Mouse (Mus musculus): Measurements from ENCODE around the gene Ssr3. TPM values are rescaled to one million over a fixed set of nuclear protein-coding genes. Genes with fewer than 3 reads are reported as not detected.

Gene Ssr3
- polyA plus RNA-seq, 1 experiment from 2014 or later = 193 TPM

- H3K27me3 ChIP-seq = no peaks in the 10 kb centered on the region
- no peak overlapping the region for H3K4me3 ChIP-seq
- H3K4me1 ChIP-seq (replicated peaks) = peaks cover 7% of the 10 kb centered on the region; the same call in 1 of the 2 replicates
- 53% methylated on average over 5 of the region's 5 CpGs for WGBS
- H3K9me3 ChIP-seq (replicated peaks) = no peaks in the 10 kb centered on the region
- no peak overlapping the region for H3K9ac ChIP-seq
- no peak overlapping the region for H3K4me2 ChIP-seq
- peaks cover 14% of the 10 kb centered on the region for H3K36me3 ChIP-seq
- H3K27ac ChIP-seq = peak overlapping the region; percentile 10; the same call in 1 of the 2 replicates
- ATAC-seq (replicated peaks; ENCODE audit: insufficient number of reproducible peaks, insufficient read depth, low FRiP score, low read depth) = 0 out of 2 replicates have a peak, but pooled peaks have one; percentile 39
Observed at GRCm38 (mm10) chr3:65373594-65374182, 18.7 kb downstream of the Ssr3 start.

GRCm38 (mm10) chr3:65372552-65372951 lies 19.9 kb downstream of the Ssr3 start:
- no peak overlapping the region for H3K27ac ChIP-seq
- no peak for ATAC-seq (replicated peaks; ENCODE audit: insufficient number of reproducible peaks, insufficient read depth, low FRiP score, low read depth)
- no peaks in the 10 kb centered on the region for H3K27me3 ChIP-seq
- no peak overlapping the region for H3K4me3 ChIP-seq
- peaks cover 12% of the 10 kb centered on the region for H3K36me3 ChIP-seq
- no peaks in the 10 kb centered on the region for H3K9me3 ChIP-seq (replicated peaks)
- no peak overlapping the region for H3K4me2 ChIP-seq
- 73% methylated on average over 4 of the region's 4 CpGs for WGBS
- no peak overlapping the region for H3K9ac ChIP-seq
- peaks cover 7% of the 10 kb centered on the region; the same call in 1 of the 2 replicates for H3K4me1 ChIP-seq (replicated peaks)

- ATAC-seq (replicated peaks; ENCODE audit: insufficient number of reproducible peaks, insufficient read depth, low FRiP score, low read depth) = no peak
- no peaks in the 10 kb centered on the region for H3K4me1 ChIP-seq (replicated peaks)
- 55% methylated on average over 4 of the region's 4 CpGs for WGBS
Observed at GRCm38 (mm10) chr3:65367944-65368343, 24.5 kb downstream of the Ssr3 start.

GRCm38 (mm10) chr3:65365921-65366710 lies 26.3 kb downstream of the Ssr3 start:
- Histone ChIP-seq H3K36me3 (0 out of 2 replicates have a peak, but pooled peaks cover 4% of the 10 kb centered on the region), H3K27ac (no peak overlapping the region), H3K4me2 (no peak overlapping the region), H3K27me3 (no peaks in the 10 kb centered on the region), H3K9ac (no peak overlapping the region), H3K9me3 (replicated peaks) (no peaks in the 10 kb centered on the region), H3K4me1 (replicated peaks) (peaks cover 3% of the 10 kb centered on the region), H3K4me3 (no peak overlapping the region)
- 90% methylated on average over 10 of the region's 10 CpGs for WGBS
- no peak for ATAC-seq (replicated peaks; ENCODE audit: insufficient number of reproducible peaks, insufficient read depth, low FRiP score, low read depth)

More at GRCm38 (mm10) chr3:65367944-65368343, 24.5 kb downstream of the Ssr3 start:
- H3K27ac ChIP-seq = no peak overlapping the region
- H3K9ac ChIP-seq = no peak overlapping the region
- no peaks in the 10 kb centered on the region for H3K27me3 ChIP-seq
- no peak overlapping the region for H3K4me3 ChIP-seq
- H3K4me2 ChIP-seq = no peak overlapping the region
- H3K36me3 ChIP-seq = 0 out of 2 replicates have a peak, but pooled peaks cover 4% of the 10 kb centered on the region
- H3K9me3 ChIP-seq (replicated peaks) = no peaks in the 10 kb centered on the region

GRCm38 (mm10) chr3:65365184-65365583 lies 27.2 kb downstream of the Ssr3 start:
- 70% methylated on average over 6 of the region's 6 CpGs for WGBS
- Histone ChIP-seq H3K9ac (no peak overlapping the region), H3K27ac (no peak overlapping the region), H3K27me3 (no peaks in the 10 kb centered on the region), H3K9me3 (replicated peaks) (no peaks in the 10 kb centered on the region), H3K4me3 (no peak overlapping the region), H3K4me2 (no peak overlapping the region), H3K36me3 (0 out of 2 replicates have a peak, but pooled peaks cover 4% of the 10 kb centered on the region), H3K4me1 (replicated peaks) (peaks cover 11% of the 10 kb centered on the region)
- ATAC-seq (replicated peaks; ENCODE audit: insufficient number of reproducible peaks, insufficient read depth, low FRiP score, low read depth) = no peak

- 83% methylated on average over 1 of the region's 1 CpGs for WGBS
- 0 out of 2 replicates have a peak, but pooled peaks have one; percentile 54 for ATAC-seq (replicated peaks; ENCODE audit: insufficient number of reproducible peaks, insufficient read depth, low FRiP score, low read depth)
Observed at GRCm38 (mm10) chr3:65363438-65363837, 29.0 kb downstream of the Ssr3 start.

GRCm38 (mm10) chr3:65360163-65360969 lies 32.1 kb downstream of the Ssr3 start:
- Histone ChIP-seq H3K27me3 (no peaks in the 10 kb centered on the region), H3K27ac (peak overlapping the region; percentile 65), H3K4me2 (peak overlapping the region; percentile 47), H3K9me3 (replicated peaks) (no peaks in the 10 kb centered on the region), H3K4me3 (peak overlapping the region; percentile 14; the same call in 1 of the 2 replicates), H3K4me1 (replicated peaks) (peaks cover 27% of the 10 kb centered on the region), H3K9ac (no peak overlapping the region), H3K36me3 (no peaks in the 10 kb centered on the region)
- peak; percentile 63; the same call in 1 of the 2 replicates for ATAC-seq (replicated peaks; ENCODE audit: insufficient number of reproducible peaks, insufficient read depth, low FRiP score, low read depth)
- 17% methylated on average over 8 of the region's 8 CpGs for WGBS

More at GRCm38 (mm10) chr3:65363438-65363837, 29.0 kb downstream of the Ssr3 start:
- Histone ChIP-seq H3K4me2 (no peak overlapping the region), H3K4me3 (no peak overlapping the region), H3K4me1 (replicated peaks) (peaks cover 22% of the 10 kb centered on the region), H3K9ac (no peak overlapping the region), H3K27ac (no peak overlapping the region), H3K9me3 (replicated peaks) (no peaks in the 10 kb centered on the region), H3K27me3 (no peaks in the 10 kb centered on the region), H3K36me3 (no peaks in the 10 kb centered on the region)

GRCm38 (mm10) chr3:65358841-65359240 lies 33.6 kb downstream of the Ssr3 start:
- H3K36me3 ChIP-seq = no peaks in the 10 kb centered on the region
- 83% methylated on average over 2 of the region's 2 CpGs for WGBS

GRCm38 (mm10) chr3:65358275-65358674 lies 34.1 kb downstream of the Ssr3 start:
- H3K4me1 ChIP-seq (replicated peaks) = peaks cover 27% of the 10 kb centered on the region
- H3K9me3 ChIP-seq (replicated peaks) = no peaks in the 10 kb centered on the region
- ATAC-seq (replicated peaks; ENCODE audit: insufficient number of reproducible peaks, insufficient read depth, low FRiP score, low read depth) = no peak
- 60% methylated on average over 2 of the region's 2 CpGs for WGBS
- H3K4me3 ChIP-seq = no peak overlapping the region
- H3K4me2 ChIP-seq = no peak overlapping the region
- no peaks in the 10 kb centered on the region for H3K27me3 ChIP-seq
- H3K36me3 ChIP-seq = no peaks in the 10 kb centered on the region
- no peak overlapping the region for H3K27ac ChIP-seq
- H3K9ac ChIP-seq = no peak overlapping the region

More at GRCm38 (mm10) chr3:65358841-65359240, 33.6 kb downstream of the Ssr3 start:
- Histone ChIP-seq H3K4me2 (no peak overlapping the region), H3K4me3 (no peak overlapping the region), H3K27me3 (no peaks in the 10 kb centered on the region), H3K27ac (no peak overlapping the region), H3K4me1 (replicated peaks) (peaks cover 27% of the 10 kb centered on the region), H3K9me3 (replicated peaks) (no peaks in the 10 kb centered on the region), H3K9ac (no peak overlapping the region)
- ATAC-seq (replicated peaks; ENCODE audit: insufficient number of reproducible peaks, insufficient read depth, low FRiP score, low read depth) = no peak

- no peak for ATAC-seq (replicated peaks; ENCODE audit: insufficient number of reproducible peaks, insufficient read depth, low FRiP score, low read depth)
- H3K27ac ChIP-seq = no peak overlapping the region
- no peak overlapping the region for H3K4me2 ChIP-seq
- H3K4me3 ChIP-seq = no peak overlapping the region
- no peaks in the 10 kb centered on the region for H3K36me3 ChIP-seq
- no peaks in the 10 kb centered on the region for H3K27me3 ChIP-seq
- no peak overlapping the region for H3K9ac ChIP-seq
- H3K9me3 ChIP-seq (replicated peaks) = no peaks in the 10 kb centered on the region
- WGBS = 56% methylated on average over 6 of the region's 6 CpGs
- H3K4me1 ChIP-seq (replicated peaks) = peaks cover 19% of the 10 kb centered on the region
Observed at GRCm38 (mm10) chr3:65355479-65355878, 36.9 kb downstream of the Ssr3 start.
